Mouse (Mus musculus) liver, postnatal 0 days (tissue): ENCODE measurements around the gene Espl1. TPM values are rescaled to one million over a fixed set of nuclear protein-coding genes. Genes with fewer than 3 reads are reported as not detected.

Source experiments
- ATAC-seq: fragments of 200-750 bp; cut with Nextera tagmentation; 2 replicates; pipeline ENCODE4 v1.8.0; 2017; ENCODE audit warnings: mild to moderate bottlenecking, moderate library complexity
- DNase-seq: peaks from one replicate; pipeline ENCODE4 v3.0.0-alpha.2; 2016
- H3K27ac ChIP-seq: fragments of 300-500 bp; sonication (generic); 2 replicates; pipeline ENCODE4 v1.5.1; 2014; ENCODE audit warnings: antibody characterized with exemption, moderate library complexity, mild to moderate bottlenecking, low read depth
- H3K27me3 ChIP-seq: fragments of 300-500 bp; sonication (generic); 2 replicates; pipeline ENCODE4 v1.6.1; 2014; ENCODE audit warnings: low read length, control low read depth, mixed read lengths; ENCODE audit not compliant: insufficient read depth
- H3K36me3 ChIP-seq: fragments of 300-500 bp; sonication (generic); replicated peaks from 2 replicates; pipeline ENCODE4 v1.6.1; 2014; ENCODE audit warnings: mild to moderate bottlenecking, control low read depth, low read length, moderate library complexity, mixed read lengths; ENCODE audit not compliant: insufficient read depth
- H3K4me1 ChIP-seq: fragments of 300-500 bp; sonication (generic); 2 replicates; pipeline ENCODE4 v1.6.1; 2014; ENCODE audit warnings: antibody characterized with exemption, mild to moderate bottlenecking, control low read depth; ENCODE audit not compliant: insufficient read depth
- H3K4me2 ChIP-seq: fragments of 300-500 bp; sonication (generic); 2 replicates; pipeline ENCODE4 v1.6.1; 2014; ENCODE audit warnings: low read depth, mild to moderate bottlenecking, low read length, moderate library complexity, mixed read lengths
- H3K4me3 ChIP-seq: fragments of 300-500 bp; sonication (generic); 2 replicates; pipeline ENCODE4 v1.5.1; 2014; ENCODE audit warnings: low read depth, low read length
- H3K9ac ChIP-seq: fragments of 300-500 bp; sonication (generic); replicated peaks from 2 replicates; pipeline ENCODE4 v1.6.1; 2014; ENCODE audit warnings: mild to moderate bottlenecking, moderate library complexity
- H3K9me3 ChIP-seq: fragments of 300-500 bp; sonication (generic); 2 replicates; pipeline ENCODE4 v1.6.1; 2016; ENCODE audit warnings: mild to moderate bottlenecking, control low read depth, low read length, mixed read lengths
- CTCF ChIP-seq: sonication (generic); IDR thresholded peaks from 2 replicates; pipeline ENCODE4 v1.5.1; 2016; ENCODE audit warnings: antibody characterized with exemption, low read depth
- EP300 ChIP-seq: IDR thresholded peaks from 2 replicates; pipeline ENCODE4 v1.6.1; 2016; ENCODE audit warnings: antibody characterized with exemption, low read depth, mild to moderate bottlenecking
- WGBS: fragments of 180-500 bp; shearing (Covaris S2); extraction: QIAGEN DNeasy Blood & Tissue Kit; methylation state at CpG from one replicate; pipeline ENCODE4 v1.1.7; 2014; ENCODE audit not compliant: insufficient replicate concordance; 5-methylcytosine and 5-hydroxymethylcytosine counted together
- polyA plus RNA-seq: library from polyadenylated mRNA; unstranded; fragments of >200 nt; fragmentation: Nextera tagmentation; extraction: Ambion mirVana; gene quantifications from 2 replicates; pipeline ENCODE4 v1.2.1, GENCODE M21; 2015

Espl1 gene
- polyA plus RNA-seq, 1 experiment from 2014 or later: 7.3 TPM

GRCm38 (mm10) chr15:102249251-102249691, 46.8 kb upstream of the Espl1 start:
- Histone ChIP-seq H3K4me3 (no peak overlapping the region), H3K9ac (no peak overlapping the region), H3K4me1 (peaks cover 14% of the 10 kb centered on the region), H3K27ac (peak overlapping the region; percentile 34; the same call in 1 of the 2 replicates), H3K36me3 (no peaks in the 10 kb centered on the region), H3K27me3 (peaks cover 70% of the 10 kb centered on the region), H3K4me2 (peak overlapping the region; percentile 38; the same call in 1 of the 2 replicates), H3K9me3 (no peaks in the 10 kb centered on the region)
- ATAC-seq (no peak), DNase-seq (no peak)
- WGBS: 7% methylated on average over 12 of the region's 13 CpGs
- TF ChIP-seq CTCF (no peak), EP300 (no peak)

- 54% methylated on average over 9 of the region's 9 CpGs for WGBS
- DNase-seq (no peak), ATAC-seq (no peak)
- TF ChIP-seq CTCF (no peak), EP300 (no peak)
- Histone ChIP-seq H3K9ac (no peak overlapping the region), H3K4me2 (no peak overlapping the region), H3K27ac (no peak overlapping the region), H3K27me3 (peaks cover 68% of the 10 kb centered on the region), H3K9me3 (no peaks in the 10 kb centered on the region), H3K36me3 (no peaks in the 10 kb centered on the region), H3K4me1 (peaks cover 12% of the 10 kb centered on the region), H3K4me3 (no peak overlapping the region)
Measured at GRCm38 (mm10) chr15:102249967-102250366, 46.1 kb upstream of the Espl1 start.

- no peak for ATAC-seq
- H3K27ac ChIP-seq: no peak overlapping the region
- TF ChIP-seq CTCF: no peak
- no peak overlapping the region for H3K4me3 ChIP-seq
- peaks cover 11% of the 10 kb centered on the region for H3K4me1 ChIP-seq
- H3K9me3 ChIP-seq: no peaks in the 10 kb centered on the region
- no peaks in the 10 kb centered on the region for H3K36me3 ChIP-seq
- peaks cover 66% of the 10 kb centered on the region for H3K27me3 ChIP-seq
- DNase-seq: no peak
- no peak overlapping the region for H3K9ac ChIP-seq
- no peak overlapping the region for H3K4me2 ChIP-seq
- 70% methylated on average over 5 of the region's 5 CpGs for WGBS
Measured at GRCm38 (mm10) chr15:102250521-102250920, 45.5 kb upstream of the Espl1 start.

DNA sequence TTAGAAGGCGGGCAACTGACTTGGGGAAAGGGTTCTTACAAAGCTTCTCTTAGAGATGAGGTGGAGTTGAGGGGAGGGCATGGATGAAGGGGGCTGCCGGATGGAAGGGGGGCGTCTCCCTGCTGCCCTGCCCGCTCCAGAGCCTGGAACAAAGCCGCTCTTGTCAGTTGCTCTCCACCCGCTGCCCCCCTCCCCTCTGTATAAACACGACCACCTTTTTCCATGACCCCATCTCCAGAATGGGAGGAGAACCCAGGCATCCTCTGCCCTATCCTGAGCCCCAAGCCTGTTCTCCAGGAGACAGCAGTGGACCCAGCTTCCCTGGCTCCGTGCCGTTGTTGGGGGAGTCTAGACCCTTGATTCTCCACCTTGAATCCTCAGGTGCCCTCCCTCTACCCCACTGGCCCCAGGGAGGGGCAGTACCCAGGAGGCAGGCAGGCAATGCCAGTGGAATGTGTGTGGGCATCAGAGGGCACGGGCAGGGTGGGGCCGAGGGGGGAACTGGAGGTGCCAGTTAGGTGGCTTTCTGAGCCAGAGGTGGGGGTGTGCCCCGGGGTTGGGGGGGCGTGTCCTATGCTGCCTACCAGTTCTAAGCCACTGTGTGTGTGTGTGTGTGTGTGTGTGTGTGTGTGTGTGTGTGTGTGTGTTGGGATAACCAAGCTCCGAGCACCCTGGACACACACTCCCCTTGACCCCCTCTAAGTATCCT, 40.4 kb upstream of the Espl1 start:
- peak; percentile 13 for DNase-seq
- no peak for ATAC-seq
- WGBS: 55% methylated on average over 13 of the region's 14 CpGs
- Histone ChIP-seq H3K4me1 (peaks cover 8% of the 10 kb centered on the region), H3K4me2 (no peak overlapping the region), H3K9me3 (no peaks in the 10 kb centered on the region), H3K4me3 (no peak overlapping the region), H3K27ac (no peak overlapping the region), H3K27me3 (peaks cover 59% of the 10 kb centered on the region), H3K36me3 (no peaks in the 10 kb centered on the region), H3K9ac (no peak overlapping the region)
- no peak for TF ChIP-seq EP300
- TF ChIP-seq CTCF: no peak

DNA sequence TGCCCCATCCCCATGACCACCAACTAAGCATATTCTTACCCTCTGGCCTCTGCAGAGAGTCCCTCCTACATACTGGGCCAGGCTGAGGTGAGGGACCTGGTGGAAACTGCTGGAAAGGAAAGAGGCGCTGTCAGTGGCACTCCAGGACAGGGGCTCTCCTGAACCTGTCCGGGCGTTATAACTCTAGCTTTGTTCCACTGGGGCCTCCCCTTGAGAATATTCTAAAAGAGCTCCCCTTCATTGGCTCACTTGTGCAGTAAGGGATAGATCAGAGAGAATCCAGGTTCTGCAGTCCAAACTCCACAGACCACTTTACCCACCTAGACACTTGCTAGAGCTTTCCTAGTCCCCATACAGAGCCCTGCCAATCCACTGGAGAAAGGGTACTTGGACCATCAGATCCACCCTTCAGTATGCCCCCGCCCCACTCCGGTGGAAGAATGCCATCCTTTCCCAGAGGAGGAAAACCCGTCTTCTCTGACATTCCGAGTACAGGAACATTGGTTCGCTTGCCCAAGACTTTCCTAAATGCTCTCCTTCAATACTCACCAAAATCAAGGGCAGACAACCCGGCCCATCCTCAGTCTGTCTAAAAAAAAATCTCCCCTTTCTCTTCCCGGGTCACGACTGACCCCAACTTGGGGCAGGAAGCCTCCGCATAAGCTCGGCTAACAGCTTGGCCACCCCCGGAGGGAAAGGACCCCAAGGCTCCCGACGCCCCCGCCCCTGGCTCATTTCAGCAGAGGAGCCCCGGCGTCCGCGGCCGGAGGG, 39.5 kb upstream of the Espl1 start:
- peaks cover 8% of the 10 kb centered on the region for H3K4me1 ChIP-seq
- H3K27ac ChIP-seq: no peak overlapping the region
- 17% methylated on average over 22 of the region's 22 CpGs for WGBS
- no peak for ATAC-seq
- peak; percentile 13 for DNase-seq
- H3K9ac ChIP-seq: peak overlapping the region; percentile 55
- H3K4me3 ChIP-seq: peak overlapping the region; percentile 61
- H3K36me3 ChIP-seq: no peaks in the 10 kb centered on the region
- H3K9me3 ChIP-seq: no peaks in the 10 kb centered on the region
- peaks cover 60% of the 10 kb centered on the region for H3K27me3 ChIP-seq
- H3K4me2 ChIP-seq: peak overlapping the region; percentile 88
- TF ChIP-seq CTCF (no peak), EP300 (no peak)

DNA sequence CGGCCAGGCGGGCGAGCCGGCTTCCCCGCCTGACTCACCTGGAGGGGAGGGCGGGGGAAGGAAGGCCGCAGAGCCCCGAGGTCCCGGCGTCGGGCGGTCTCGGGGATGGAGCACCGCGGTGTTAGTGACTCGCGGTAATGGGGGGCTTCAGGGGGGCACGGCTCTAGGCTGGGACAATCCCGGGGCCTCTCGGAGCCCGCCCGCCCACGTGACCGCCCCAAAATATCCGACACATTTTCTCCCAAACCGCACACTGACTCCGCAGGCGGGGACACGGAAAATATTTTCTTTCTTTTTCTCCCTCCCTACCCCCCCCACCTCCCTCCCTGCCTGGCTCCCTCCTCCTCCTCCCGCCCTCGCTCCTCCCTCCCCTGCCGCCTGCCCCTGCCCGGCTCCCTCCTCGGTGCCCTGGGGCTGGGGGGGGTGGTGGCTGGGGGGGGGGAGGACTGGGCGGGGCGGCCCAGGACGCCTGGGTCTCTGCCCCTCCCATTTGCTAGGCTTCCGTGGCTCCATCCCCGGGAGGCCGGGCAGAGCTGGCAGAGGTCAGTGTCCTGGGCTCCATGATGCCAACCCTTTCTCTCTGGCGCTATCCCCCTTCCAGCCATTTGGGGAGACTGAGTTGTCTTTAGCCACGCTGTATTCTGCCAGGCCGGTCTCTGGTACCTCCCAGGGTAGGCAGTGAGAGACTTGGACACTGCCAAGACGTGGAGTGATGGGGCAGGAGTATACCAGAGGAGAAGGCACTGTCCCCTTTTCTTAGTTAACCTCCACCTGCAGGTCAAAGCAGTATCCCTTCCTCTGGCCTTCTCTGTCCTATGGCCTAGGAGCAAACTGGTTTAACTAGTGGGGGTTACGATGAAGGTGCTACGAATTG, 38.6 kb upstream of the Espl1 start, which contains the start of gene Rarg:
Gene Rarg (minus strand): TSS at position 316 of the 874 bp plus-strand sequence.
- Histone ChIP-seq H3K4me2 (peak within 1 kb of the TSS; percentile 88), H3K4me3 (peak within 1 kb of the TSS; percentile 61), H3K36me3 (no peaks in the 10 kb centered on the region), H3K27ac (no peak within 1 kb of the TSS), H3K27me3 (peaks cover 57% of the 10 kb centered on the region), H3K9ac (peak within 1 kb of the TSS; percentile 55), H3K4me1 (peaks cover 8% of the 10 kb centered on the region), H3K9me3 (no peaks in the 10 kb centered on the region)
- TF ChIP-seq CTCF (no peak), EP300 (no peak)
- DNase-seq: no peak
- WGBS: 2% methylated on average over 40 of the region's 46 CpGs
- ATAC-seq: peak; percentile 43
